ENCODE assay signal across 8 mouse cellular contexts in the genomic region with DNA sequence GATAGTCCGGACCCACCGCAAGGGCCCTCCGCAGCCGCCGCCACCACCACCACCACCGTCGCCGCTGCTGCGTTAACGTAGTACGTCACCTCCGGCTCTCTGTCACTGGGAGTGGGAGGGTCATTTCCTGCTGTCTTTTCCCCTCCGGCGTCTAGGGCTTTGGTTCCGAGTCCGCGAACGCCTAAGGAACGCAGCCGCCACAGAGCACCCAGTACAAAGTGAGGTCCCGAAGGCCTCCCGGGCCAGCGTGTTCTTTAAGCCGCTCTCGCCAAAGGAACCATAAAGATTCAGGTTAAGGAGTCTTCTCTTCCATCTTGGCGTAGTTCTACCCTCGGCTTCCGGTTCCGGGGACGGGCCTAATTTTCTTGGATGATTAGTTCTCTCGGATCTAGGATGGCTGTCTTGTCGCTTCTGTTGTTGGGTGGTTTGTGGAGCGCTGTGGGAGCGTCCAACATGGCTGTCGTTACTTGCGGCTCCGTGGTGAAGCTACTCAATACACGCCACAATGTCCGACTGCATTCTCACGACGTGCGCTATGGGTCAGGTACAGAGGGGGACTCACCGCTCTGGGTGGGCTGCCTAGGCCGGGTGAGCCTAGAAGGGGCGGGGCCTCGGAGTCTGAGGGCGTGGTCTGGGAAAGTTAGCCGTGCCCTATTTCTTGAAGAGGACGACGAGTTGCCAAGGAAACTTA. TPM values are rescaled to one million over a fixed set of nuclear protein-coding genes. Genes with fewer than 3 reads are reported as not detected.
A peak's percentile ranks its signal among the peaks of the same experiment; 100 is the strongest.
DNase-seq lines count a peak whose midpoint lies in the region; ATAC-seq and TF ChIP-seq lines count a peak whose summit lies in the region.

Gene Sdf2, plus strand, starts transcription at position 120 of the 691 bp plus-strand sequence.
Gene Supt6, minus strand, starts transcription at position 361 of the 691 bp plus-strand sequence.

- no peak for TF ChIP-seq CTCF in lung, adult 2 months (IDR thresholded peaks at IDR 0.05; ENCODE audit: insufficient read depth, low read length)

- no peaks in the 10 kb centered on the region for H3K27me3 ChIP-seq in forebrain, embryonic 15.5 days

- ATAC-seq in forebrain, embryonic 15.5 days (replicated peaks) = peak; percentile 96
- peak; percentile 85 for ATAC-seq in neutrophil, adult 5-6 weeks (ENCODE audit: extremely low read depth, insufficient number of reproducible peaks, low FRiP score, poor library complexity, severe bottlenecking)

- H3K36me3 ChIP-seq in forebrain, embryonic 15.5 days = peaks cover 9% of the 10 kb centered on the region; the same call in 1 of the 2 replicates

- peak; percentile 92 for DNase-seq in ES-CJ7 (ENCODE audit: low read depth, low spot score)
- peak; percentile 72 for DNase-seq in cerebellum, adult 11 months
- DNase-seq in heart, postnatal 25 days (ENCODE audit: low spot score) = peak; percentile 82
- DNase-seq in layer of hippocampus, adult 18-20 months (ENCODE audit: low spot score in 2 of 2) = peak; percentile 83 to 93
- peak; percentile 92 for DNase-seq in lung, adult 2 months
- DNase-seq in thymus, adult 18-20 months = peak; percentile 65 to 82

- WGBS in forebrain, embryonic 15.5 days = under 1% methylated on average over 50 of the region's 50 CpGs
- under 1% methylated on average over 50 of the region's 50 CpGs for WGBS in lung, adult 2 months

- H3K9ac ChIP-seq in forebrain, embryonic 15.5 days (replicated peaks) = peak within 1 kb of the TSS; percentile 74

- H3K27ac ChIP-seq in forebrain, embryonic 15.5 days (replicated peaks) = peak within 1 kb of the TSS; percentile 98

- peaks cover 46% of the 10 kb centered on the region for H3K4me1 ChIP-seq in forebrain, embryonic 15.5 days
- peaks cover 4% of the 10 kb centered on the region for H3K4me1 ChIP-seq in lung, adult 2 months (ENCODE audit: control insufficient read depth, insufficient read depth, low read length)

- TF ChIP-seq POLR2A in lung, adult 2 months (IDR thresholded peaks at IDR 0.05; ENCODE audit: borderline replicate concordance, extremely low read depth, low read depth, low read length) = peak; percentile 91

- H3K9me3 ChIP-seq in forebrain, embryonic 15.5 days = no peaks in the 10 kb centered on the region

- H3K4me3 ChIP-seq in forebrain, embryonic 15.5 days = peak within 1 kb of the TSS; percentile 69
- H3K4me3 ChIP-seq in lung, adult 2 months (replicated peaks; ENCODE audit: extremely low read depth, low read depth, low read length) = peak within 1 kb of the TSS; percentile 98

- intact Hi-C loops in heart, postnatal 25 days (cut with DNase I) = no loop called here

- H3K4me2 ChIP-seq in forebrain, embryonic 15.5 days (replicated peaks) = peak within 1 kb of the TSS; percentile 76

RNA-seq across cellular contexts. Expression of gene Sdf2, which starts in this region (rescaled TPM):
- 66.7 and 69.4 TPM in 2 replicates for polyA plus RNA-seq in forebrain, embryonic 15.5 days (2015; fragmentation: Nextera tagmentation; extraction: Ambion mirVana)
- 10 to 100 TPM; 47.5 to 48.0 TPM for total RNA-seq in heart, postnatal 25 days (2021)
- total RNA-seq in layer of hippocampus, adult 18-20 months (2021) = 10 to 100 TPM; 65.5 to 71.2 TPM
- polyA plus RNA-seq in lung, adult 2 months (2012; rRNA removed) = 67.6 and 81.7 TPM in 2 replicates
- total RNA-seq in neutrophil, adult 5-6 weeks (2017) = 40.2 and 48.6 TPM in 2 replicates

RNA-seq across cellular contexts. Expression of gene Supt6, which starts in this region (rescaled TPM):
- 29.0 and 29.4 TPM in 2 replicates for polyA plus RNA-seq in forebrain, embryonic 15.5 days (2015; fragmentation: Nextera tagmentation; extraction: Ambion mirVana)
- total RNA-seq in heart, postnatal 25 days (2021) = 10 to 100 TPM; 26.9 to 28.1 TPM
- total RNA-seq in layer of hippocampus, adult 18-20 months (2021) = 100 to 1,000 TPM; 123 to 126 TPM
- 21.0 and 26.5 TPM in 2 replicates for polyA plus RNA-seq in lung, adult 2 months (2012; rRNA removed)
- 53.5 and 61.2 TPM in 2 replicates for total RNA-seq in neutrophil, adult 5-6 weeks (2017)

Comparison
In these comparisons a context has a peak if more than half of its experiments do, and no peak if none do; other contexts are left out.
1. Peak in every context shown above with its lines: DNase-seq, ATAC-seq, H3K4me3 ChIP-seq and H3K27ac ChIP-seq.